Mouse (Mus musculus): ENCODE measurements around the gene Slc25a41. TPM values are rescaled to one million over a fixed set of nuclear protein-coding genes. Genes with fewer than 3 reads are reported as not detected.
A peak's percentile ranks its signal among the peaks of the same experiment; 100 is the strongest.

Gene Slc25a41
- polyA plus RNA-seq, 1 experiment from 2014 or later = not detected

DNA sequence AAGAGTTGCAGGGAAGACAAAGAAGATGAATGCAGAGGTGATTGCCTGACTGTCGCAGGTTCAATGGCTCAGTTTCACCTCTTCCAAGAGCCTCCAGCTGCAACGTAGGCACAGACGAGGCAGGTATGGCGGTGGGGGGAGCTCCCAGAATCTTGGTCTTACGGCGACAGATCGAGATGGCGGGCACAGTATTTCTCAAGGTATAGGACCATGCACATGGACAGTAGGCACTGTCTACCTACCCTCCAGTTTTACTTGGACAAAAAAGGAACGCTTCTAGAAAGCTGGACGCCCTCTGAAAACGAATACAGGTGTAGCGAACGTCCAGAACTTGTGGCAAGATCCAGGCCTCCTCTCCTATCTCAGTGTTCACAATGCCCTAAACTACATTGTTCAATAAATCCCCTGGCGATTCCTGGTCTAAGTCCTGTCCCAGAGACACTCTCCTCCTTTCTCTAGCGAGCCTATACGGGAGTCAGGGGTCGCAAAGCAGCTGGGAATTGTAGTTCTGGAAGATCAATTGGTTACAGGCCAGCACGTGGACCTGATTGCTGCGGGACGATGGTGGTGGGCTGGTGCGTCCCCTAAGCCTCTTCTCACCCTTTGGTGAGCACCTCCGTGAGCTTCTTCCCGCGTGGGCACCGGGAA lies 51.9 kb downstream of the Slc25a41 start:
- peak overlapping the region; percentile 81 for H3K4me3 ChIP-seq
- peak; percentile 75 for ATAC-seq (ENCODE audit: extremely low read depth, insufficient number of reproducible peaks, low FRiP score, low TSS enrichment)
- peak overlapping the region; percentile 91 for H3K9ac ChIP-seq
- peak overlapping the region; percentile 76 for H3K27ac ChIP-seq (replicated peaks)
- H3K36me3 ChIP-seq = peaks cover 34% of the 10 kb centered on the region
- no peaks in the 10 kb centered on the region for H3K9me3 ChIP-seq
- 3% methylated on average over 25 of the region's 25 CpGs for WGBS
- peaks cover 15% of the 10 kb centered on the region for H3K4me1 ChIP-seq
- H3K4me2 ChIP-seq = peak overlapping the region; percentile 87
- H3K27me3 ChIP-seq (replicated peaks) = no peaks in the 10 kb centered on the region

GRCm38 (mm10) chr17:56988921-56989430 lies 52.5 kb downstream of the Slc25a41 start:
- Histone ChIP-seq H3K36me3 (peaks cover 28% of the 10 kb centered on the region), H3K4me3 (peak overlapping the region; percentile 81), H3K27me3 (replicated peaks) (no peaks in the 10 kb centered on the region), H3K4me2 (peak overlapping the region; percentile 87), H3K27ac (replicated peaks) (peak overlapping the region; percentile 76; the same call in 1 of the 2 replicates), H3K4me1 (peaks cover 15% of the 10 kb centered on the region), H3K9me3 (no peaks in the 10 kb centered on the region), H3K9ac (peak overlapping the region; percentile 91)
- no peak for ATAC-seq (ENCODE audit: extremely low read depth, insufficient number of reproducible peaks, low FRiP score, low TSS enrichment)
- 67% methylated on average over 7 of the region's 7 CpGs for WGBS

- 76% methylated on average over 7 of the region's 7 CpGs for WGBS
- Histone ChIP-seq H3K4me2 (no peak overlapping the region), H3K9me3 (no peaks in the 10 kb centered on the region), H3K9ac (no peak overlapping the region), H3K27ac (replicated peaks) (no peak overlapping the region), H3K36me3 (peaks cover 22% of the 10 kb centered on the region), H3K27me3 (replicated peaks) (no peaks in the 10 kb centered on the region), H3K4me3 (no peak overlapping the region), H3K4me1 (peaks cover 15% of the 10 kb centered on the region)
- no peak for ATAC-seq (ENCODE audit: extremely low read depth, insufficient number of reproducible peaks, low FRiP score, low TSS enrichment)
Measured at GRCm38 (mm10) chr17:56988441-56988840, 53.0 kb downstream of the Slc25a41 start.

GRCm38 (mm10) chr17:56986105-56986805 lies 55.2 kb downstream of the Slc25a41 start:
- no peak overlapping the region for H3K4me2 ChIP-seq
- WGBS = 80% methylated on average over 3 of the region's 3 CpGs
- H3K9me3 ChIP-seq = no peaks in the 10 kb centered on the region
- H3K27ac ChIP-seq (replicated peaks) = no peak overlapping the region
- H3K4me1 ChIP-seq = peaks cover 10% of the 10 kb centered on the region
- ATAC-seq (ENCODE audit: extremely low read depth, insufficient number of reproducible peaks, low FRiP score, low TSS enrichment) = no peak
- 0 out of 2 replicates have a peak, but pooled peaks cover 2% of the 10 kb centered on the region for H3K36me3 ChIP-seq
- H3K27me3 ChIP-seq (replicated peaks) = no peaks in the 10 kb centered on the region
- no peak overlapping the region for H3K9ac ChIP-seq
- no peak overlapping the region for H3K4me3 ChIP-seq

DNA sequence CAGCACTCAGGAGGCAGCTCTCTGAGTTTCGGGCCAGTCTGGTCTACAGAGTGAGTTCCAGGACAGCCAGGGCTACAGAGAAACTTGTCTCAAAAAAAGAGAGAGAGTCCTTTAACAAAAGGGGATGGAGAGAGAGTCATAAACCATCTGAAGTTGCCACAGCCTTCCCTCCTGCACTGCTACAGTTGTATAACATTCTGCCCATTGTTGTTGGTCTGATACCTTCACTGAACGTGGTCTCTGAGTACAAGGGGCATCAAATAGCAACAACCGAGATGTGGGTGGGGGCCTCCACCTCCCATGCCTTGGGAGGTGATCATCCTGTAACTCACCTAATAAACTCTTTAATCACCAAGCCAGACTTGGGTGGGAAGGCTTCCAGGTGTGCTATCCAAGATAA lies 55.8 kb downstream of the Slc25a41 start:
- Histone ChIP-seq H3K27me3 (replicated peaks) (no peaks in the 10 kb centered on the region), H3K9ac (no peak overlapping the region), H3K9me3 (no peaks in the 10 kb centered on the region), H3K27ac (replicated peaks) (no peak overlapping the region), H3K4me1 (peaks cover 4% of the 10 kb centered on the region), H3K36me3 (no peaks in the 10 kb centered on the region), H3K4me2 (no peak overlapping the region), H3K4me3 (no peak overlapping the region)
- no peak for ATAC-seq (ENCODE audit: extremely low read depth, insufficient number of reproducible peaks, low FRiP score, low TSS enrichment)
- 62% methylated on average over 3 of the region's 3 CpGs for WGBS

GRCm38 (mm10) chr17:56984886-56985285 lies 56.6 kb downstream of the Slc25a41 start:
- no peak overlapping the region for H3K4me2 ChIP-seq
- ATAC-seq (ENCODE audit: extremely low read depth, insufficient number of reproducible peaks, low FRiP score, low TSS enrichment) = no peak
- H3K9ac ChIP-seq = no peak overlapping the region
- no peaks in the 10 kb centered on the region for H3K36me3 ChIP-seq
- peaks cover 4% of the 10 kb centered on the region for H3K4me1 ChIP-seq
- no peak overlapping the region for H3K4me3 ChIP-seq
- no peaks in the 10 kb centered on the region for H3K9me3 ChIP-seq
- H3K27ac ChIP-seq (replicated peaks) = no peak overlapping the region
- WGBS = 75% methylated on average over 9 of the region's 9 CpGs
- no peaks in the 10 kb centered on the region for H3K27me3 ChIP-seq (replicated peaks)

Other genes with a start within 250 kb of the Slc25a41 start
- gene Rfx2, start 210.6 kb downstream of the Slc25a41 start, polyA plus RNA-seq (2015; fragmentation: Nextera tagmentation; extraction: Ambion mirVana) = 4.7 and 4.9 TPM in 2 replicates
- not detected in 2 replicates for gene Acsbg2, start 167.2 kb downstream of the Slc25a41 start, polyA plus RNA-seq (2015; fragmentation: Nextera tagmentation; extraction: Ambion mirVana)
- 0.24 and 0.37 TPM in 2 replicates for gene 1700061G19Rik, start 166.2 kb downstream of the Slc25a41 start, polyA plus RNA-seq (2015; fragmentation: Nextera tagmentation; extraction: Ambion mirVana)
- 32.6 and 34.8 TPM in 2 replicates for gene Mllt1, start 106.2 kb downstream of the Slc25a41 start, polyA plus RNA-seq (2015; fragmentation: Nextera tagmentation; extraction: Ambion mirVana)
- gene Acer1, start 59.5 kb downstream of the Slc25a41 start, polyA plus RNA-seq (2015; fragmentation: Nextera tagmentation; extraction: Ambion mirVana) = 0.06 TPM in 1 of 2 replicates, not detected in the other
- 110 and 125 TPM in 2 replicates for gene Clpp, start 51.3 kb downstream of the Slc25a41 start, polyA plus RNA-seq (2015; fragmentation: Nextera tagmentation; extraction: Ambion mirVana)
- 45.7 and 56.8 TPM in 2 replicates for gene Alkbh7, start 44.3 kb downstream of the Slc25a41 start, polyA plus RNA-seq (2015; fragmentation: Nextera tagmentation; extraction: Ambion mirVana)
- 0.35 TPM in 1 of 2 replicates, not detected in the other for gene Pspn, start 41.6 kb downstream of the Slc25a41 start, polyA plus RNA-seq (2015; fragmentation: Nextera tagmentation; extraction: Ambion mirVana)
- 32.8 and 35.1 TPM in 2 replicates for gene Gtf2f1, start 30.4 kb downstream of the Slc25a41 start, polyA plus RNA-seq (2015; fragmentation: Nextera tagmentation; extraction: Ambion mirVana)
- 0.37 and 0.48 TPM in 2 replicates for gene Gm17949, start 30.2 kb downstream of the Slc25a41 start, polyA plus RNA-seq (2015; fragmentation: Nextera tagmentation; extraction: Ambion mirVana)
- 29.0 and 30.5 TPM in 2 replicates for gene Khsrp, start 10.1 kb downstream of the Slc25a41 start, polyA plus RNA-seq (2015; fragmentation: Nextera tagmentation; extraction: Ambion mirVana)
- 2.3 and 2.5 TPM in 2 replicates for gene Crb3, start 17.5 kb upstream of the Slc25a41 start, polyA plus RNA-seq (2015; fragmentation: Nextera tagmentation; extraction: Ambion mirVana)
- gene Slc25a23, start 18.2 kb upstream of the Slc25a41 start, polyA plus RNA-seq (2015; fragmentation: Nextera tagmentation; extraction: Ambion mirVana) = 13.2 and 14.0 TPM in 2 replicates
- 1.0 and 1.7 TPM in 2 replicates for gene Dennd1c, start 36.9 kb upstream of the Slc25a41 start, polyA plus RNA-seq (2015; fragmentation: Nextera tagmentation; extraction: Ambion mirVana)
- gene Tubb4a, start 46.1 kb upstream of the Slc25a41 start, polyA plus RNA-seq (2015; fragmentation: Nextera tagmentation; extraction: Ambion mirVana) = 7.9 and 9.7 TPM in 2 replicates
- 3.2 and 4.7 TPM in 2 replicates for gene Tnfsf9, start 63.7 kb upstream of the Slc25a41 start, polyA plus RNA-seq (2015; fragmentation: Nextera tagmentation; extraction: Ambion mirVana)
- gene Cd70, start 108.1 kb upstream of the Slc25a41 start, polyA plus RNA-seq (2015; fragmentation: Nextera tagmentation; extraction: Ambion mirVana) = not detected in 2 replicates
- gene Tnfsf14, start 152.5 kb upstream of the Slc25a41 start, polyA plus RNA-seq (2015; fragmentation: Nextera tagmentation; extraction: Ambion mirVana) = 0.13 and 0.28 TPM in 2 replicates
- gene C3, start 186.5 kb upstream of the Slc25a41 start, polyA plus RNA-seq (2015; fragmentation: Nextera tagmentation; extraction: Ambion mirVana) = 1.6 and 4.0 TPM in 2 replicates
- gene Gpr108, start 206.8 kb upstream of the Slc25a41 start, polyA plus RNA-seq (2015; fragmentation: Nextera tagmentation; extraction: Ambion mirVana) = 25.5 and 26.4 TPM in 2 replicates
- 35.2 and 39.7 TPM in 2 replicates for gene Trip10, start 207.8 kb upstream of the Slc25a41 start, polyA plus RNA-seq (2015; fragmentation: Nextera tagmentation; extraction: Ambion mirVana)
- 1.8 and 2.4 TPM in 2 replicates for gene Vav1, start 237.4 kb upstream of the Slc25a41 start, polyA plus RNA-seq (2015; fragmentation: Nextera tagmentation; extraction: Ambion mirVana)